Mouse (Mus musculus): ENCODE measurements around the gene Galnt12.

GRCm38 (mm10) chr4:47112560-47112959, 20.9 kb downstream of the Galnt12 start:
- TF ChIP-seq POLR2A (IDR thresholded peaks at IDR 0.05; ENCODE audit: borderline replicate concordance, extremely low read depth, insufficient read depth, insufficient read length, poor library complexity, severe bottlenecking) (no peak), CTCF (IDR thresholded peaks at IDR 0.05; ENCODE audit: borderline replicate concordance, extremely low read depth, insufficient read depth, insufficient read length) (no peak)
